Mouse (Mus musculus): Measurements from ENCODE around the gene Sipa1l1. TPM values are rescaled to one million over a fixed set of nuclear protein-coding genes. Genes with fewer than 3 reads are reported as not detected.
"Not testable (repeated sequence)": the region's sequence is repeated elsewhere in the genome, so short reads cannot be mapped to it uniquely, and the experiment has no call there.

The Sipa1l1 gene
- polyA plus RNA-seq, 1 experiment from 2014 or later, result 26.4 TPM

DNA sequence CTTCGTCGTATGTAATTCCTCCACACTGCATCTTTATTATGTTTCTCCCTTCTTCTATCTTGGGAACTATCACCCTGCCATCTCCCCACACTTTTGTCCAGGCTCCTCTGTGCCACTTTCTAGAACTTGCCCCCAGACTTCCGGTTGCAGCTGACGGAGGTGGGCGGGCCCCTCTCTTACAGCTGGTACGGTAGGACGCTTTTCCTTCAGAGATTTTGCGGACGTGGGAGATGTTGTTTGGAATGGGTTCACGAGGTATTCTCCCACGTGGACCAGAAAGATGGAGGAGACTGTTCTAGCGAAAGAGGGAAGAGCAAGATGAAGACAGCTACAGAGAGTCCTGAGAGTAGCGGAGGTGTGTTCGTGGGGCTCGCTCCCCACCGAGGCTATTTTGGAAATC is 10.6 kb upstream of the Sipa1l1 start:
- Histone ChIP-seq H3K9me3 (no peaks in the 10 kb centered on the region), H3K4me2 (no peak overlapping the region), H3K4me1 (no peaks in the 10 kb centered on the region), H3K36me3 (no peaks in the 10 kb centered on the region), H3K27ac (no peak overlapping the region), H3K27me3 (replicated peaks) (no peaks in the 10 kb centered on the region), H3K9ac (no peak overlapping the region), H3K4me3 (replicated peaks) (no peak overlapping the region)
- 90% methylated on average over 16 of the region's 16 CpGs for WGBS
- ATAC-seq (ENCODE audit: insufficient read depth, low FRiP score, low read depth), result no peak

DNA sequence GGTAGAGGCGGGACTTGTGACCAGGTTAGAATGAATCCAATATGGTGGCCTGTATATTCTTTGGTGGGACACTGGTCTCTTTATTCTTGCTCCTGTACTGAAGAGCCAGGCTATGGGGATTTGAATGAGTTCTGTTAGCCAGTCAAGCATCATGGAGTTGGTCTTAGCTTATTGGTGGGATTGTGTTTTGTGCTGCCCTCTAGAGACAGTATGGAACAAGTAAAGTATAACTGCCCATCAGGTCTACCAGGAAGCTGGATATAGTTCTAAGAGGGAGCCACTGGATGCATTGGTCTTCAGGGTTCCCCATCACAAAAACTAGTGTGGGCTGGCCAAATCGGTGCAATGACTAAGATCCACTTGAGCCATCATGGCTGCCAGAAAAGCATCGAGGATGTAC is 9.7 kb upstream of the Sipa1l1 start:
- H3K4me3 ChIP-seq (replicated peaks), result no peak overlapping the region
- WGBS, result 94% methylated on average over 3 of the region's 3 CpGs
- no peaks in the 10 kb centered on the region for H3K4me1 ChIP-seq
- no peaks in the 10 kb centered on the region for H3K36me3 ChIP-seq
- no peak for ATAC-seq (ENCODE audit: insufficient read depth, low FRiP score, low read depth)
- no peak overlapping the region for H3K27ac ChIP-seq
- no peaks in the 10 kb centered on the region for H3K9me3 ChIP-seq
- no peak overlapping the region for H3K9ac ChIP-seq
- H3K27me3 ChIP-seq (replicated peaks), result no peaks in the 10 kb centered on the region
- no peak overlapping the region for H3K4me2 ChIP-seq

DNA sequence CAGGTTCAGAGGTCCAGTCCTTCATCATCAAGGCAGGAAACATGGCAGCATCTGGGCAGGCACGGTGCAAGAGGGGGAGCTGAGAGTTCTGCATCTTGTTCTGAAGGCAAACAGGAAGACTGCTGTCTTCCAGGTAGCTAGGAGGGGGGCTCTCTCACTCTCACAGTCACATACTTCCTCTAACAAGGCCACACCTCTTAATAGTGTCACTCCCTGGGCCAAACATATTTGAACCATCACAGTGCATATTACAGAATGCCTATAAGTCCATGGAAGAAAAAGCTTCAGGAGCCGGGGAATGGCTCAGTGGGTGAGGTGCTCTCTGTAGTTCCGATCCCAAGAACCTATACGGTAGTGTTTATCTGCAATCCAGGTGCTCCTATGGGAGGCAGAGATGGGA is 3.5 kb upstream of the Sipa1l1 start:
- no peak overlapping the region for H3K4me3 ChIP-seq (replicated peaks)
- H3K27me3 ChIP-seq (replicated peaks), result no peaks in the 10 kb centered on the region
- no peak overlapping the region for H3K27ac ChIP-seq
- H3K4me2 ChIP-seq, result no peak overlapping the region
- 0 out of 2 replicates have a peak, but pooled peaks cover 8% of the 10 kb centered on the region for H3K4me1 ChIP-seq
- H3K9me3 ChIP-seq, result no peaks in the 10 kb centered on the region
- no peaks in the 10 kb centered on the region for H3K36me3 ChIP-seq
- no peak for ATAC-seq (ENCODE audit: insufficient read depth, low FRiP score, low read depth)
- no peak overlapping the region for H3K9ac ChIP-seq
- WGBS, result 63% methylated on average over 4 of the region's 4 CpGs

DNA sequence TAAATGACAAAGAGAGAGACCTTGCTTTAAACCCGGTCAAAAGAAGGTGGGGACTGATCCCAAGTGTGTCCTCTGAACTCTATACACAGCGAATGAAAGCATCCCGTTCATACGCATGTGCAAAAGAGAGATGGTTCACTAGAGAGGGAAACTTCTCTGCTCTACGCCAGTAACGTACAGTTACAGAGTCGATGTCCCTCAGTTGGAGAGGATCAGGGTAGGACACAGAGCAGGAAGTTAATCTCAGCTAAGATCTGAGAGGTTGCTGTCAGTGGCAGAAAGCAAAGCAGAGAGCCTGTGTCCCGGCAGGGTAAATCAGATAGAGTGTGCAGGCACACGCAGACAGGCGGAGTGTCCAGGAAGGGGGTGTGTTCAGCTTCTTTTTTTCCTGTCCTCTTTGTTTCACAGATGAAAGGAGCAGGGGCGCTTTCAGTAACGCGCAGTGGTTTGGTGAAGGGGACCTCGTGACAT is 3.0 kb upstream of the Sipa1l1 start:
- no peak for ATAC-seq (ENCODE audit: insufficient read depth, low FRiP score, low read depth)
- Histone ChIP-seq H3K27ac (no peak overlapping the region), H3K27me3 (replicated peaks) (no peaks in the 10 kb centered on the region), H3K9me3 (no peaks in the 10 kb centered on the region), H3K36me3 (no peaks in the 10 kb centered on the region), H3K4me1 (0 out of 2 replicates have a peak, but pooled peaks cover 9% of the 10 kb centered on the region), H3K4me2 (peak overlapping the region; percentile 4; the same call in 1 of the 2 replicates), H3K4me3 (replicated peaks) (0 out of 2 replicates have a peak overlapping the region, but pooled peaks have one; percentile 4), H3K9ac (no peak overlapping the region)
- WGBS, result 39% methylated on average over 14 of the region's 14 CpGs

DNA sequence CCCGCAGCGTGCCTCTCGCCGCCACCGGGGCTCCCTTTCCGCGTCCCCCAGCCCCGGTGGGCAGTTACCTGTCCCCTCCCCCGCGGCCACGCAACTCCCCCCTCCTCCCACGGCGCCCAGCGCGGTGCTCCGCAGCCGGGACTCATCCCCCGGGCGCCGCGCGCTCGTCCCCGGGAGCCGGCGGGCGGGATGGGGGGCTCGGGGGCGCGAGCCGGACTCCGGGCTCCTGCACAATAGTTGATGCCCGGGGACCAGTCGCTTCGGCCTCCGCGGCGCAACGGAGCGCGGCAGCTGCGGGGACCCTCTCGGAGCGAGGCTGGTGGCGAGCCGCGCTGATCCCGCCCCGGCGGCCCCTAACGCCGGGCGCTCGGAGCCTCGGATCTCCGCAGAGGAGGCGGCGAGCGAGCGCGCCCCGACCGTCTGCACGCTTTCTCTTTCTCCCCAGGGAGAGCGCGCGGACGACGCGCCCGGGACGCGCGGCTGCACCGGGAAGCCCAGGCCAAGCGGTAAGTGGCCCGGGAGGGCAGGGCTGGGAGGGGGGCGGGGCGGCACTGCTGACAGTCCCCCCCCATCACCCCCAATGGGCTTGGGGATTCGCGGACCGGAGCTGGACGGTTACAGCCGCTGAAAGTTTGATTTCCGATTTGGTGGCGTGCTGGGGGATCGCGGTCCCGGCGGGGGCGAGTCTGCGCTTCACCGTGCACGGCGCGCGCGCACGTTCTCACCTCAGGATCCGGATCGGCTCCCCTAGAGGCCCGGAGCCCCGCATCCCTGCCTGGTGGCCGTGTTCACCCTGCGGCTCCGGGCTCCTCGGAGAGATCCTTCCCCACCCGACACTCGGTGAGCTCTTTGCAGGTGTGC is 681 bp downstream of the Sipa1l1 start:
- H3K4me3 ChIP-seq (replicated peaks), result peak overlapping the region; percentile 92
- H3K27ac ChIP-seq, result peak overlapping the region; percentile 93
- H3K4me2 ChIP-seq, result peak overlapping the region; percentile 89
- WGBS, result under 1% methylated on average over 92 of the region's 109 CpGs
- peak; percentile 67 for ATAC-seq (ENCODE audit: insufficient read depth, low FRiP score, low read depth)
- H3K4me1 ChIP-seq, result peaks cover 10% of the 10 kb centered on the region; the same call in 1 of the 2 replicates
- no peaks in the 10 kb centered on the region for H3K9me3 ChIP-seq
- peak overlapping the region; percentile 96 for H3K9ac ChIP-seq
- no peaks in the 10 kb centered on the region for H3K27me3 ChIP-seq (replicated peaks)
- H3K36me3 ChIP-seq, result no peaks in the 10 kb centered on the region

DNA sequence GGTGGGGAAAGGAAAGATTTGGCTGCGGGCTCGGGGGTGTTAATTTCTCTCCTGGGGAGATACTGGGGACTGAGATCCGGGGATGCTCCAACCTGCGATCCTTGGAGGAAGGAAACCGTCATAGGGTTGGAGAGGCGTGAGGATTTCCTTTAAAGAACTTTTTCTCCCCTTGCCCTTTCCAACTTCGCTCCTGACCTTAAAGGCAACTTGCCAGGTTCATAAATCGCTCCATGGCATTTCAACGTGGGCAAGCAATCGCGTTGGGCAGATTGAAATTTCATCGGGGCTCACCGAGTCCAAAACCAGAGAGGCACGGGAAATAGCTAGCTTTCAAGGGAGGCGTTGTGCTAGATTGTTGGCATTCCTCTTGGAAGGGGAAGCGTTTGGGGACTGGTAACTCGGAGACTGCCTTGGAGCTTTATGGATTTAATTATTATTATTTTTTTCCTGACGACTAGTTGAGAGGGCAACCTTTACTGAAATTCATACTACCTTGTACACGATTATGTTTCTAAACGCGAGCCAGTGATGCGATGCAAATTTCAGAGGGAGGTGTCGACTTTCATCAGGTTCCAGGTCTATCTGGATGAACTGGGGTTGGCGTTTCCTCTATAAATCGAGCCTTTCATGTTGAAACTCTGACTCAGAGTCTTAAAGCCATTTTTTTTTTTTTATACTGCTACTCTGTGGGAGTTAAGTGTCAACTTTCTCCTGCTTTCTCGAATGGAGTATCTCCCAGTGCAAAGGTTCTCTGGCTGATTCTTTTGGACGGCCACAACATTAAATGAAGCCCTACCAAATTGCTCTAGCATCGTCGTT is 1.6 kb downstream of the Sipa1l1 start:
- Histone ChIP-seq H3K9me3 (no peaks in the 10 kb centered on the region), H3K36me3 (no peaks in the 10 kb centered on the region), H3K4me3 (replicated peaks) (peak overlapping the region; percentile 92), H3K27me3 (replicated peaks) (no peaks in the 10 kb centered on the region), H3K27ac (peak overlapping the region; percentile 93), H3K9ac (peak overlapping the region; percentile 96), H3K4me1 (peaks cover 10% of the 10 kb centered on the region; the same call in 1 of the 2 replicates), H3K4me2 (peak overlapping the region; percentile 89)
- no peak for ATAC-seq (ENCODE audit: insufficient read depth, low FRiP score, low read depth)
- 2% methylated on average over 29 of the region's 29 CpGs for WGBS

DNA sequence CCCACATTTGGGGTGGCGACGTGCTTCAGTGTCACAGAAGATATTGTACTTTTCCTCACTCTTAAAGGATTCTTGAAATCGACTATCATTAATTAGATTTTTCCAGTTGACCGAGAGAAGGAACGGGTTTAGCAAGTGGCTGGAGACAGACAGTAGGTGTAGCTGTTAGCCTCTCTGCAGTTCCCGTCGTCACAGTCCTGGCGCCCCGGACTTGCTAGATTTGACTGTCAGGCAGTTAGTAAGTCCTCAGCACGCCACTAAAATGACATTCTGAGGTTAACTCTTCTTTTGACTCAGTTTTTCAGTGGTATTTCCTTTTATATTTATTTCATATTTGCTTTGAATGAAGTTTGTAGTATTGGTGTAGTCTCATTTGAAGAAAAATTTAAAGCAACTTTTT is 2.5 kb downstream of the Sipa1l1 start:
- peak overlapping the region; percentile 92; the same call in 1 of the 2 replicates for H3K4me3 ChIP-seq (replicated peaks)
- H3K9me3 ChIP-seq, result no peaks in the 10 kb centered on the region
- ATAC-seq (ENCODE audit: insufficient read depth, low FRiP score, low read depth), result no peak
- H3K4me2 ChIP-seq, result peak overlapping the region; percentile 89
- H3K4me1 ChIP-seq, result peaks cover 7% of the 10 kb centered on the region; the same call in 1 of the 2 replicates
- H3K9ac ChIP-seq, result no peak overlapping the region
- H3K27me3 ChIP-seq (replicated peaks), result no peaks in the 10 kb centered on the region
- WGBS, result 16% methylated on average over 10 of the region's 10 CpGs
- no peaks in the 10 kb centered on the region for H3K36me3 ChIP-seq
- no peak overlapping the region for H3K27ac ChIP-seq

DNA sequence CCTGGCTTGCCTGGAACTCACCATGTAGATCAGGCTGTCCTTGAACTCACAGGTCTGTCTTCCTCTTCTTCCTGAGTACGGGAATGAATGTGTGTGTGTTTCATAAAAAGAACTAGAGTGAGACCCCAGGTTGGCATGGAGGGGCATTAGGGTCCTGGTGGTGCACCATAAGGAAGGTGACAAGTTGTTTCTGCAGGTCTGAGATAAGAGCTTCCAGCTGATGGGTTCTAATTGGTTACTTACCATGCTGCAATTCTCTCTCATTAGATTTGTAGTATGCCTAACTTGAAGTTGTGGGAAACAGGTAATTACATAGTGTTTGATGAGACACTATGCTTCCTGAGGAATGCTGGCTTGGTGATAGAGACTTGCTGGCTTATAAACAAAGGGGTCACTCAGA is 4.5 kb downstream of the Sipa1l1 start:
- H3K4me2 ChIP-seq, result no peak overlapping the region
- ATAC-seq (ENCODE audit: insufficient read depth, low FRiP score, low read depth), result no peak
- WGBS, result 79% methylated on average over 1 of the region's 1 CpGs

DNA sequence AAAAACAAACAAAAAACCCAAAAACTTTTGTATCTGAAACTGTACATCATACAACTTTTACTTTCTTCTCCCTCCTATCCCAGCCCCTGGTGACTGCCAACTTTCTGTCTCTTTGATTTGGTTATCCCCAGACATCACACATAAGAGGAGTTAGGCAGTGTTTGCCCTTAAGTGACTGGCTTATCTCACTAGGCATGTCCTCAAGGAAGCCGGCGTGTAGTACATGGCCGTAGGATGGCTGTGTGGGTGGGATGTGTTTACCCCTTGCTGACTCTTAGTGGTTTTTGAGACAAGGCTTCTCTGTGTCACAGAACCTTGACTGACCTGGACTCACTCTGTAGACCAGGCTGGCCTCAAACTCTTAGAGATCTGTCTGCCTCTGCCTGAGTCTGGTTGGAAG is 6.6 kb downstream of the Sipa1l1 start:
- Histone ChIP-seq H3K4me2 (no peak overlapping the region), H3K9me3 (no peaks in the 10 kb centered on the region), H3K4me3 (replicated peaks) (no peak overlapping the region), H3K9ac (no peak overlapping the region), H3K27ac (no peak overlapping the region), H3K36me3 (no peaks in the 10 kb centered on the region), H3K4me1 (peaks cover 3% of the 10 kb centered on the region; the same call in 1 of the 2 replicates), H3K27me3 (replicated peaks) (no peaks in the 10 kb centered on the region)
- WGBS, result 59% methylated on average over 3 of the region's 3 CpGs
- ATAC-seq (ENCODE audit: insufficient read depth, low FRiP score, low read depth), result no peak

More for the DNA sequence above, 4.5 kb downstream of the Sipa1l1 start:
- H3K9ac ChIP-seq, result no peak overlapping the region
- H3K36me3 ChIP-seq, result no peaks in the 10 kb centered on the region
- H3K4me1 ChIP-seq, result peaks cover 6% of the 10 kb centered on the region; the same call in 1 of the 2 replicates
- no peak overlapping the region for H3K27ac ChIP-seq
- H3K9me3 ChIP-seq, result no peaks in the 10 kb centered on the region
- no peaks in the 10 kb centered on the region for H3K27me3 ChIP-seq (replicated peaks)
- no peak overlapping the region for H3K4me3 ChIP-seq (replicated peaks)

DNA sequence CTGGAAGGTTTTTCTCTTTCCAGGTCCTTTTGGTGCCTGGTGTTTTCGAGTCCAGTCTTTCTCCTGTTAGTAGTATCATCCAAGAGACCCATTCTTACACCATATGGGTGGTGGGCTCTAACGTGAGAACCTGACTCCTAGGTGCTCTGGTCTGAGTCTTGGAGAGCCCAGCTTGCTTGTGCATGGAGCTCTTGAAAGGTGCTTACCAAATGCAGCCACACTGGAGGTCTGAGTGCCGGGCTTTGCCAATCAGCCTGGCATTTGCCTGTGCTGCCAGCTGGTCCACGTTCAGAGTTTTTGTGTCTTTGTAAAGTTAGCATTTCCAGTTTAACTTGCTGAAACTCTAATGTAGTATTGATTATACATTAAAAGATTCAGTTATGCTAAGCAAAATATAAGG is 9.5 kb downstream of the Sipa1l1 start:
- Histone ChIP-seq H3K9me3 (no peaks in the 10 kb centered on the region), H3K27ac (no peak overlapping the region), H3K27me3 (replicated peaks) (no peaks in the 10 kb centered on the region), H3K4me2 (no peak overlapping the region), H3K4me1 (no peaks in the 10 kb centered on the region), H3K36me3 (0 out of 2 replicates have a peak, but pooled peaks cover 11% of the 10 kb centered on the region), H3K9ac (no peak overlapping the region), H3K4me3 (replicated peaks) (no peak overlapping the region)
- WGBS, result 83% methylated on average over 4 of the region's 4 CpGs
- ATAC-seq (ENCODE audit: insufficient read depth, low FRiP score, low read depth), result no peak

DNA sequence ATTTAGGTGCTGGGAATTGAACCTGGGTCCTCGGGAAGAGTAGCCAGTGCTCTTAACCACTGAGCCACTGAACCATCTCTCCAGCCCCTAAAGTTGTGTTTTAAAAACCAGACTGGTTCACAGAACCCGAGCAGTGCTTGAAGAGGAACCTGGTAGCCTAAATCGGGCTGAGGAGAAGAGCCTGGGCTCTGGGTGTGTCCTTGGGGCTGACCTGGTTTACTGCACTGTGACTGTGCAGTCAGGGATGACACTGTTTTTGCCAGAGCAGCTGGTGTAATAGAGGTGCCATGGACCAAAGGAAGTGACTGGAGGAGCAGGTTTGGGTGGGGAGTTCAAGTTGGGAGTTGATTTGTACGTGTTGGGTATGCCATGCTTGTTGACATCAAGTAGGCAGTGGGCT is 10.5 kb downstream of the Sipa1l1 start:
- H3K36me3 ChIP-seq, result 0 out of 2 replicates have a peak, but pooled peaks cover 11% of the 10 kb centered on the region
- H3K4me3 ChIP-seq (replicated peaks), result no peak overlapping the region
- ATAC-seq (ENCODE audit: insufficient read depth, low FRiP score, low read depth), result no peak
- no peaks in the 10 kb centered on the region for H3K4me1 ChIP-seq
- no peaks in the 10 kb centered on the region for H3K27me3 ChIP-seq (replicated peaks)
- no peak overlapping the region for H3K9ac ChIP-seq
- no peak overlapping the region for H3K27ac ChIP-seq
- WGBS, result 91% methylated on average over 4 of the region's 4 CpGs
- no peak overlapping the region for H3K4me2 ChIP-seq
- no peaks in the 10 kb centered on the region for H3K9me3 ChIP-seq

DNA sequence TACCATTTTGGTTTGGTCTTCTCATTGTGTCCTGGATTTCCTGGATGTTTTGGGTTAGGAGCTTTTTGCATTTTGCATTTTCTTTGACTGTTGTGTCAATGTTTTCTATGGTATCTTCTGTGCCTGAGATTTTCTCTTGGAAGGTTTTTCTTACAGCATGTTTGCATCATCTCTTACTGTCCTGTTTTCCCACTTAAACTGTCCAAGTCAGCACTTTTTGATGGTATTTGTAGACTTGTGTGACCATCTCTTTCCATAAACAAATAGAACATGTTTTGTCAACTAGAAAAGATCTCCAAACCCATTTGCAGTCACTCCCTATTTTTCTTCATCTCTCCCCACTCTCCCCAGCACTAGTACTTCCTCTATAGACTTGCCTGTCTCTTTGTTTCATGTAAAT is 17.0 kb downstream of the Sipa1l1 start:
- H3K36me3 ChIP-seq; ATAC-seq (ENCODE audit: insufficient read depth, low FRiP score, low read depth); H3K9ac ChIP-seq; H3K4me3 ChIP-seq (replicated peaks); H3K27me3 ChIP-seq (replicated peaks); H3K4me2 ChIP-seq; H3K9me3 ChIP-seq; H3K27ac ChIP-seq: not testable (repeated sequence)
- H3K4me1 ChIP-seq, result peaks cover 25% of the 10 kb centered on the region

Measured in stomach, embryonic 15.5 days (tissue).